Mouse (Mus musculus) heart, embryonic 11.5 days (tissue): ENCODE results near the gene Sema6d. TPM values are rescaled to one million over a fixed set of nuclear protein-coding genes. Genes with fewer than 3 reads are reported as not detected.

ENCODE experiments used
- ATAC-seq: fragments of 200-750 bp; cut with Nextera tagmentation; replicated peaks from 2 replicates; pipeline ENCODE4 v1.8.0; 2017; ENCODE audit warnings: moderate library complexity; ENCODE audit not compliant: insufficient number of reproducible peaks, low FRiP score, low TSS enrichment
- H3K27ac ChIP-seq: fragments of 300-500 bp; sonication (generic); 2 replicates; pipeline ENCODE4 v1.5.1; 2014; ENCODE audit warnings: mild to moderate bottlenecking, low read depth, low read length
- H3K27me3 ChIP-seq: fragments of 300-500 bp; sonication (generic); 2 replicates; pipeline ENCODE4 v1.6.1; 2014; ENCODE audit warnings: mild to moderate bottlenecking, low read length, mixed read lengths; ENCODE audit not compliant: control insufficient read depth, insufficient read depth
- H3K36me3 ChIP-seq: fragments of 300-500 bp; sonication (generic); 2 replicates; pipeline ENCODE4 v1.6.1; 2014; ENCODE audit warnings: mild to moderate bottlenecking, low read length, moderate library complexity, mixed read lengths; ENCODE audit not compliant: control insufficient read depth, insufficient read depth
- H3K4me1 ChIP-seq: fragments of 300-500 bp; sonication (generic); 2 replicates; pipeline ENCODE4 v1.6.1; 2014; ENCODE audit warnings: low read length; ENCODE audit not compliant: control insufficient read depth, insufficient read depth
- H3K4me2 ChIP-seq: fragments of 300-500 bp; sonication (generic); 2 replicates; pipeline ENCODE4 v1.6.1; 2014; ENCODE audit warnings: mild to moderate bottlenecking, moderate library complexity
- H3K4me3 ChIP-seq: fragments of 300-500 bp; sonication (generic); 2 replicates; pipeline ENCODE4 v1.5.1; 2014; ENCODE audit warnings: low read depth, low read length
- H3K9ac ChIP-seq: fragments of 300-500 bp; sonication (generic); 2 replicates; pipeline ENCODE4 v1.6.1; 2014; ENCODE audit warnings: mild to moderate bottlenecking, low read depth, low read length, moderate library complexity
- H3K9me3 ChIP-seq: fragments of 300-500 bp; sonication (generic); replicated peaks from 2 replicates; pipeline ENCODE4 v1.6.1; 2016; ENCODE audit warnings: low read length; ENCODE audit not compliant: control insufficient read depth
- WGBS: fragments of 180-500 bp; shearing (Covaris S2); extraction: QIAGEN DNeasy Blood & Tissue Kit; methylation state at CpG from one replicate; pipeline ENCODE4 v1.1.7; 2014; ENCODE audit not compliant: insufficient replicate concordance; 5-methylcytosine and 5-hydroxymethylcytosine counted together
- polyA plus RNA-seq: library from polyadenylated mRNA; unstranded; fragments of >200 nt; fragmentation: Nextera tagmentation; extraction: Ambion mirVana; gene quantifications from 2 replicates; pipeline ENCODE4 v1.2.1, GENCODE M21; 2014

Gene Sema6d
- polyA plus RNA-seq, 1 experiment from 2014 or later, result 24.9 TPM

DNA sequence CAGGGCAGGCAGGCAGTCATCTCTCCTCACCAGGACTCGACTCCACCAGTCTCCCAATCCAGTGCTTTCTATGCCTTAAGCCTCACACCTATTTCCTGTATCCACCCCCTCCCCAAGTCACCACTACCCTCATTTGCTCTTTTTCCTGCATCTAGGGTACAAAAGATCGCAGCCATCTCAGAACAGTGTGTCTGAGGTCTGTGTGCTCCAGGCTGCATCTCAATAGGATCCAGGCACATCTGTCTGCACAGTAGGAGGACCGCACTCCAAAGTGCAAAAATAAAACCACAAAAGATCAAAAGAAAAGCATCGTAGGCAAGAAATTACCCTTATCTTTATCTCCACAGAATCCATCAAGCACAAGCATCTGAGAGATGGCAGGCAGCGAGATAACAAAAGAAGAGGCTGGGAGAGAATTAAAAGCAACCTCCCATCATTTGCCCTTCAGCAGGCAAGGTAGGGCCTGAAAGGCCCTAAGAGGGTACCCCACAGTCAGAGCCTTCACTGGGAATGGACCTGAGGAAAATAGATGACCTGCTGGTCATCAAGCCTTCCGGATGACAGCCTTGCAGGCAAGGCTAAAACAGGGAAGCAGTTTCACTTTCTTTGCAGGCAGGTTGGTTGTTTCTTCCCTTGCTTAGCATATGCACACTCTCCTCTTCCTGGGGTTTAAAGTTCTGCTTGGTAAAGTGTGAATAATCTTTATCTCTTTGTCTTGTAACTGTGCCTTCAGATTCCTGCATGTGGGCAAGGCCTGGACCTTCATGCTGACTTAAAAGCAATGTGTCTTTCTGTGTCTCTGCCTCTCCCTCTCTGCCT lies 145.7 kb downstream of the Sema6d start:
- 37% methylated on average over 6 of the region's 6 CpGs for WGBS
- Histone ChIP-seq H3K27ac (no peak overlapping the region), H3K4me1 (peaks cover 3% of the 10 kb centered on the region; the same call in 1 of the 2 replicates), H3K4me3 (no peak overlapping the region), H3K4me2 (no peak overlapping the region), H3K9me3 (no peaks in the 10 kb centered on the region), H3K27me3 (no peaks in the 10 kb centered on the region), H3K36me3 (no peaks in the 10 kb centered on the region), H3K9ac (no peak overlapping the region)
- no peak for ATAC-seq

DNA sequence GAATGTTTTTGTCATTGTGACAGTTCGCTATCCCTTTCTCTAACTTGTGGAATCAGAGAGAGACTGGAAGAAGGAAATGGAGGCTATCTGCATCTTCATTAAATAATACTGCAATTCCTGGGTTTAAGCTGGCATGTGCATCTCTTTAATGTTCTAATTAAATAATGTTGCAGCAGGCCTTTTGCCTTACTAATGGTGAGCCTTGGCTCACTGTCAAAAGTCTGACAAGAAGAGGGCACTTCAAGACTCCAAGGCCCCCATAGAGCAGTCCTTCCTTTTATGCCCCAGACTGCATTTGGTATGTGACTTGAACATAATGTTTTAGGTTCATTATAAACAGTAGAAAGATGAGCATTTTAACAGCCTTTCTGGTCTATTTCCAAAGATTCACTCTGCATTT lies 147.1 kb downstream of the Sema6d start:
- 83% methylated on average over 1 of the region's 1 CpGs for WGBS
- ATAC-seq, result no peak
- peaks cover 3% of the 10 kb centered on the region; the same call in 1 of the 2 replicates for H3K4me1 ChIP-seq
- no peaks in the 10 kb centered on the region for H3K36me3 ChIP-seq
- H3K4me2 ChIP-seq, result no peak overlapping the region
- no peak overlapping the region for H3K4me3 ChIP-seq
- H3K9ac ChIP-seq, result no peak overlapping the region
- no peaks in the 10 kb centered on the region for H3K9me3 ChIP-seq
- H3K27ac ChIP-seq, result no peak overlapping the region
- H3K27me3 ChIP-seq, result no peaks in the 10 kb centered on the region

DNA sequence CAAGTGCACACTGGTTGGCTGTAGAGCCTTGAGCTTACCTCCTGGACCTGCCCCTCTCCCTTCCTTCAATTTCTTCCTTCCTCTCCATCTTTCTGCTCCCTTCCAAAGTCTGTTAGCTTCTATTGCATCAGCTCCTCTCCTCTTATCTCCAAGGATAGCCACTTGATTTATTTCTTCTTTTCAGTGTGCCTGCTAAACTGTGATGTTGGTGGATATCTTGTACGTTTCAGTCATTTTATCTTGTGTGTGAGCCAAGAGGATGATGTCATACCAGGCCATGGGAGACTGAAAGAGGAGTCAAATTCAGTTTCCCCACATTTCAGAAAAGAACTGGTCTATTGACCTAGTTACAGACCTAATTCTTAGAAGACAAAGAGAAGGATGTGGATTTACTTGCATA lies 153.8 kb downstream of the Sema6d start:
- H3K9ac ChIP-seq, result no peak overlapping the region

DNA sequence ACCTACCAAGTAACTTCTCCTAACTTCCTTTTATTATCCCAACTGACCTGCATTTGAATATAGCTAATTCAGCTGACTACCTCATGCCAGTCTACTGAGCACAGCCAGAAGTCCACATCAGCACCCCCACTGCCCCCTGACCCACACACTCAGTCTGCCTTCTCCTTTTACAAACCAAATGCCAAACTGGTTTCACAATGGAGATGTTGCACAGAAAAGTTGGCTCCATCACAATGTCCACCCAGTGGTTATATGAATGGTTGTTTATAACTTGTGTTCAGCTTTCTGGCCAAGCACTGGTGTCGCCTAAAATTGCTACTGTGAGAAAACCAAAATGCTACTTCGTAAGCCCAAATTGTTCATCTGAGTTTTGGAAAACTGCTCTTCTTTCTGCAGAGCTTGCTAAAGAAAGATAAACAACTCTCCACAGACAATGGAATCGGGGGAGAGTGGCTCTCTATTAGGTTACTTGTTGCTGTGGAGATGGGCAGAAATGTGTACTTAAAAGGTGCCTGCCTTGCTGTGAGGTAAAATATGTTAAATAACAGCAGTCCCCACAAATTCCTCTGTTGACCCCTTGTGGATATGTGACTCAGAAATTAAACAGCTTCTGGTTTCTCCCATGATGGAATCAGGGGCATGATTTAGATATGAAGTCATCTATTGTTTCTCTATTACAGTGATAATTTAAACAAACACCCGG lies 154.9 kb downstream of the Sema6d start:
- Histone ChIP-seq H3K4me1 (peaks cover 7% of the 10 kb centered on the region), H3K9me3 (no peaks in the 10 kb centered on the region), H3K36me3 (no peaks in the 10 kb centered on the region), H3K27ac (no peak overlapping the region), H3K4me3 (no peak overlapping the region), H3K27me3 (no peaks in the 10 kb centered on the region), H3K4me2 (no peak overlapping the region), H3K9ac (no peak overlapping the region)
- 61% methylated on average over 4 of the region's 4 CpGs for WGBS
- ATAC-seq, result no peak

More for the DNA sequence above, 153.8 kb downstream of the Sema6d start:
- 40% methylated on average over 1 of the region's 1 CpGs for WGBS
- H3K4me2 ChIP-seq, result no peak overlapping the region
- no peaks in the 10 kb centered on the region for H3K9me3 ChIP-seq
- no peak overlapping the region for H3K27ac ChIP-seq
- no peak overlapping the region for H3K4me3 ChIP-seq
- no peaks in the 10 kb centered on the region for H3K36me3 ChIP-seq
- no peaks in the 10 kb centered on the region for H3K27me3 ChIP-seq
- ATAC-seq, result no peak
- H3K4me1 ChIP-seq, result peaks cover 7% of the 10 kb centered on the region

- H3K9ac ChIP-seq, result no peak overlapping the region
- no peaks in the 10 kb centered on the region for H3K9me3 ChIP-seq
- H3K27me3 ChIP-seq, result no peaks in the 10 kb centered on the region
- H3K36me3 ChIP-seq, result no peaks in the 10 kb centered on the region
- no peak overlapping the region for H3K4me3 ChIP-seq
- ATAC-seq, result no peak
- H3K4me1 ChIP-seq, result no peaks in the 10 kb centered on the region
- no peak overlapping the region for H3K4me2 ChIP-seq
- H3K27ac ChIP-seq, result no peak overlapping the region
- 24% methylated on average over 1 of the region's 1 CpGs for WGBS
Measured at GRCm38 (mm10) chr2:124258108-124258507, 168.3 kb downstream of the Sema6d start.

GRCm38 (mm10) chr2:124264309-124264708 lies 174.5 kb downstream of the Sema6d start:
- H3K27me3 ChIP-seq, result no peaks in the 10 kb centered on the region
- no peak for ATAC-seq
- 73% methylated on average over 3 of the region's 3 CpGs for WGBS
- H3K9ac ChIP-seq, result no peak overlapping the region
- no peaks in the 10 kb centered on the region for H3K4me1 ChIP-seq
- H3K36me3 ChIP-seq, result no peaks in the 10 kb centered on the region
- no peak overlapping the region for H3K4me2 ChIP-seq
- H3K27ac ChIP-seq, result no peak overlapping the region
- no peaks in the 10 kb centered on the region for H3K9me3 ChIP-seq
- H3K4me3 ChIP-seq, result no peak overlapping the region

DNA sequence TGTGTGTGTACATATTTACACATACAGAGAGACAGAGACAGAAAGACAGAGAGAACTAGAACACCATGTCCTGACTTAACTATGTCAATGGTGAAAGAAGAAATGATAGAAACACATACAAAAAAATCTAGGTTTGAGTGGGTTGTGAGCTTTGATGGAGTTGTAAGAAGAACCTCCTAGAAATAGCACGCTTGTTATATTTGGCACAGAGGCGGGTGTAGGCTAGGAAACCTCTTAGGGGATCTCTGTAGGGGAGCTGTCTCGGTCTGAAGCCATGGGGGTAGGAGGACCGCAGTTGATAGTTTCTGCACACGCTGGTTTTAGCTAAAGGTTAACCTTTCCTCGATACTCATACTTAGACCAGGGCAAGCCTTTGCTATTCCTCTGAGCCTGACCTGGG lies 181.4 kb downstream of the Sema6d start:
- Histone ChIP-seq H3K4me1 (no peaks in the 10 kb centered on the region; the same call in 1 of the 2 replicates), H3K27ac (no peak overlapping the region), H3K36me3 (no peaks in the 10 kb centered on the region), H3K4me2 (no peak overlapping the region), H3K4me3 (no peak overlapping the region), H3K9ac (no peak overlapping the region), H3K27me3 (no peaks in the 10 kb centered on the region), H3K9me3 (no peaks in the 10 kb centered on the region)
- 72% methylated on average over 6 of the region's 6 CpGs for WGBS
- ATAC-seq, result no peak

DNA sequence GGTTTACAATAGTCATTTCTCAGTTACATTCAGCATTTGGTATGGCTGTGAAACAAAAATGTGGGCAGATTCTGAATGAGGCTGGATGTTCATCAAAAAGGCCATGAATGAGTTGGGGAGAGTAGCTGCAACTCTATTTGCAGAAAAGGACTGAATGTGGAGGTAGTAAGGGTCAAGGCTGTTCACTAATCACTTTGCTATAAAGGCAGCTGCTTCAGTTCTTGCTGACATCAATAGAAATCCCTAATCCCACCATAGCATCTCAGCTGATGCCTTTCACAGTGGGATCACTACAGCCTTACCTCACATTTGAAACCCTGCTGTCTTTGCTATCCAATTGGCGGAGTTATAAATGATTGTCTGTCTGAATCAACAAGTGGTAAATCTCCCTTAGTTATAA lies 187.7 kb downstream of the Sema6d start:
- H3K9me3 ChIP-seq, result no peaks in the 10 kb centered on the region
- no peak overlapping the region for H3K9ac ChIP-seq
- H3K4me2 ChIP-seq, result no peak overlapping the region
- H3K36me3 ChIP-seq, result no peaks in the 10 kb centered on the region
- no peak for ATAC-seq
- peaks cover 8% of the 10 kb centered on the region for H3K4me1 ChIP-seq
- H3K27ac ChIP-seq, result no peak overlapping the region
- no peak overlapping the region for H3K4me3 ChIP-seq
- WGBS, result 88% methylated on average over 1 of the region's 1 CpGs
- no peaks in the 10 kb centered on the region for H3K27me3 ChIP-seq
